Mouse (Mus musculus) hindbrain, embryonic 14.5 days (tissue): ENCODE data around the gene P4hb. TPM values are rescaled to one million over a fixed set of nuclear protein-coding genes. Genes with fewer than 3 reads are reported as not detected.

ENCODE experiments used
- ATAC-seq: fragments of 200-750 bp; cut with Nextera tagmentation; 2 replicates; pipeline ENCODE4 v1.8.0; 2017; ENCODE audit warnings: moderate number of reproducible peaks, mild to moderate bottlenecking, moderate TSS enrichment, moderate library complexity; ENCODE audit not compliant: low FRiP score
- DNase-seq: peaks from one replicate; pipeline ENCODE4 v3.0.0-alpha.2; 2015; ENCODE audit warnings: low spot score
- H3K27ac ChIP-seq: fragments of 300-500 bp; sonication (generic); 2 replicates; pipeline ENCODE4 v1.5.1; 2014; ENCODE audit warnings: mild to moderate bottlenecking, moderate library complexity
- H3K27me3 ChIP-seq: fragments of 300-500 bp; sonication (generic); 2 replicates; pipeline ENCODE4 v1.6.1; 2014; ENCODE audit warnings: mild to moderate bottlenecking, low read length, mixed read lengths; ENCODE audit not compliant: control insufficient read depth, insufficient read depth
- H3K36me3 ChIP-seq: fragments of 300-500 bp; sonication (generic); replicated peaks from 2 replicates; pipeline ENCODE4 v1.6.1; 2014; ENCODE audit not compliant: control insufficient read depth, insufficient read depth
- H3K4me1 ChIP-seq: fragments of 300-500 bp; sonication (generic); replicated peaks from 2 replicates; pipeline ENCODE4 v1.6.1; 2014; ENCODE audit warnings: antibody characterized with exemption, low read length, mixed read lengths; ENCODE audit not compliant: control insufficient read depth, insufficient read depth
- H3K4me2 ChIP-seq: fragments of 300-500 bp; sonication (generic); replicated peaks from 2 replicates; pipeline ENCODE4 v1.6.1; 2014; ENCODE audit warnings: mild to moderate bottlenecking, moderate library complexity
- H3K4me3 ChIP-seq: fragments of 300-500 bp; sonication (generic); replicated peaks from 2 replicates; pipeline ENCODE4 v1.5.1; 2014; ENCODE audit warnings: mild to moderate bottlenecking, low read length
- H3K9ac ChIP-seq: fragments of 300-500 bp; sonication (generic); 2 replicates; pipeline ENCODE4 v1.6.1; 2014
- H3K9me3 ChIP-seq: fragments of 300-500 bp; sonication (generic); 2 replicates; pipeline ENCODE4 v1.6.1; 2016; ENCODE audit warnings: low read length; ENCODE audit not compliant: control insufficient read depth
- WGBS: fragments of 180-500 bp; shearing (Covaris S2); extraction: QIAGEN DNeasy Blood & Tissue Kit; methylation state at CpG from one replicate; pipeline ENCODE4 v1.1.7; 2014; 5-methylcytosine and 5-hydroxymethylcytosine counted together
- polyA plus RNA-seq: library from polyadenylated mRNA; unstranded; fragments of >200 nt; fragmentation: Nextera tagmentation; extraction: Ambion mirVana; gene quantifications from 2 replicates; pipeline ENCODE4 v1.2.1, GENCODE M21; 2014

The P4hb gene
- polyA plus RNA-seq, 1 experiment from 2014 or later = 295 TPM

- H3K4me2 ChIP-seq = no peak overlapping the region
- DNase-seq (no peak), ATAC-seq (no peak)
- H3K9ac ChIP-seq = no peak overlapping the region
- no peaks in the 10 kb centered on the region for H3K27me3 ChIP-seq
- H3K36me3 ChIP-seq = peaks cover 38% of the 10 kb centered on the region
- peaks cover 30% of the 10 kb centered on the region for H3K4me1 ChIP-seq
- H3K9me3 ChIP-seq = no peaks in the 10 kb centered on the region
- H3K27ac ChIP-seq = no peak overlapping the region
- no peak overlapping the region for H3K4me3 ChIP-seq
Observed at GRCm38 (mm10) chr11:120575940-120576339, 2.9 kb upstream of the P4hb start.

- Histone ChIP-seq H3K9ac (no peak overlapping the region), H3K36me3 (peaks cover 47% of the 10 kb centered on the region), H3K27me3 (no peaks in the 10 kb centered on the region), H3K4me1 (peaks cover 25% of the 10 kb centered on the region), H3K4me2 (no peak overlapping the region), H3K4me3 (no peak overlapping the region), H3K27ac (no peak overlapping the region), H3K9me3 (no peaks in the 10 kb centered on the region)
- WGBS = 86% methylated on average over 2 of the region's 2 CpGs
- ATAC-seq (no peak), DNase-seq (no peak)
Observed at GRCm38 (mm10) chr11:120575046-120575445, 2.0 kb upstream of the P4hb start.

GRCm38 (mm10) chr11:120574278-120574600 lies 1.2 kb upstream of the P4hb start:
- H3K4me1 ChIP-seq = peaks cover 22% of the 10 kb centered on the region
- H3K4me2 ChIP-seq = peak overlapping the region; percentile 96
- peak overlapping the region; percentile 63; the same call in 1 of the 2 replicates for H3K4me3 ChIP-seq
- H3K27me3 ChIP-seq = no peaks in the 10 kb centered on the region
- ATAC-seq (no peak), DNase-seq (no peak)
- no peak overlapping the region for H3K27ac ChIP-seq
- H3K9me3 ChIP-seq = no peaks in the 10 kb centered on the region
- peaks cover 48% of the 10 kb centered on the region for H3K36me3 ChIP-seq
- peak overlapping the region; percentile 83 for H3K9ac ChIP-seq
- 40% methylated on average over 5 of the region's 5 CpGs for WGBS

GRCm38 (mm10) chr11:120573585-120574277 lies 678 bp upstream of the P4hb start:
- peak overlapping the region; percentile 96 for H3K4me2 ChIP-seq
- no peak for ATAC-seq
- under 1% methylated on average over 23 of the region's 23 CpGs for WGBS

GRCm38 (mm10) chr11:120572417-120572751 lies 669 bp downstream of the P4hb start:
- H3K27me3 ChIP-seq = no peaks in the 10 kb centered on the region
- no peaks in the 10 kb centered on the region for H3K9me3 ChIP-seq
- no peak; the same call in 1 of the 2 replicates for ATAC-seq
- peak overlapping the region; percentile 87 for H3K27ac ChIP-seq
- DNase-seq = no peak
- peak overlapping the region; percentile 84 for H3K9ac ChIP-seq
- WGBS = under 1% methylated on average over 18 of the region's 24 CpGs
- H3K4me1 ChIP-seq = peaks cover 22% of the 10 kb centered on the region
- peak overlapping the region; percentile 73 for H3K4me2 ChIP-seq
- H3K4me3 ChIP-seq = peak overlapping the region; percentile 63
- H3K36me3 ChIP-seq = peaks cover 47% of the 10 kb centered on the region

More at GRCm38 (mm10) chr11:120573585-120574277, 678 bp upstream of the P4hb start:
- Histone ChIP-seq H3K27ac (peak overlapping the region; percentile 87), H3K9ac (peak overlapping the region; percentile 83), H3K9me3 (no peaks in the 10 kb centered on the region), H3K36me3 (peaks cover 47% of the 10 kb centered on the region), H3K27me3 (no peaks in the 10 kb centered on the region), H3K4me1 (peaks cover 22% of the 10 kb centered on the region), H3K4me3 (peak overlapping the region; percentile 63)
- DNase-seq = no peak

GRCm38 (mm10) chr11:120571754-120572416 lies 1.2 kb downstream of the P4hb start:
- H3K9me3 ChIP-seq = no peaks in the 10 kb centered on the region
- peak overlapping the region; percentile 73 for H3K4me2 ChIP-seq
- peaks cover 47% of the 10 kb centered on the region for H3K36me3 ChIP-seq
- no peak for DNase-seq
- peaks cover 22% of the 10 kb centered on the region for H3K4me1 ChIP-seq
- H3K27ac ChIP-seq = peak overlapping the region; percentile 87
- WGBS = 15% methylated on average over 11 of the region's 11 CpGs
- no peaks in the 10 kb centered on the region for H3K27me3 ChIP-seq
- no peak for ATAC-seq
- H3K9ac ChIP-seq = peak overlapping the region; percentile 84
- peak overlapping the region; percentile 63 for H3K4me3 ChIP-seq

- no peaks in the 10 kb centered on the region for H3K27me3 ChIP-seq
- H3K4me3 ChIP-seq = no peak overlapping the region
- H3K4me1 ChIP-seq = peaks cover 22% of the 10 kb centered on the region
- no peak overlapping the region for H3K27ac ChIP-seq
- H3K36me3 ChIP-seq = peaks cover 53% of the 10 kb centered on the region
- ATAC-seq = no peak
- no peaks in the 10 kb centered on the region for H3K9me3 ChIP-seq
- H3K4me2 ChIP-seq = peak overlapping the region; percentile 73
- no peak for DNase-seq
- H3K9ac ChIP-seq = no peak overlapping the region
- WGBS = 82% methylated on average over 3 of the region's 3 CpGs
Observed at GRCm38 (mm10) chr11:120571122-120571521, 1.9 kb downstream of the P4hb start.

- DNase-seq = no peak
- H3K4me2 ChIP-seq = no peak overlapping the region
Observed at GRCm38 (mm10) chr11:120568324-120568723, 4.7 kb downstream of the P4hb start.

GRCm38 (mm10) chr11:120565114-120565513 lies 7.9 kb downstream of the P4hb start:
- Histone ChIP-seq H3K36me3 (peaks cover 99% of the 10 kb centered on the region), H3K9ac (no peak overlapping the region), H3K27me3 (no peaks in the 10 kb centered on the region), H3K9me3 (no peaks in the 10 kb centered on the region), H3K27ac (no peak overlapping the region), H3K4me1 (no peaks in the 10 kb centered on the region), H3K4me3 (no peak overlapping the region), H3K4me2 (no peak overlapping the region)
- DNase-seq = no peak
- ATAC-seq = no peak
- 88% methylated on average over 9 of the region's 9 CpGs for WGBS

More at GRCm38 (mm10) chr11:120568324-120568723, 4.7 kb downstream of the P4hb start:
- ATAC-seq = no peak
- no peaks in the 10 kb centered on the region for H3K9me3 ChIP-seq
- WGBS = 98% methylated on average over 6 of the region's 6 CpGs
- peaks cover 81% of the 10 kb centered on the region for H3K36me3 ChIP-seq
- H3K4me3 ChIP-seq = no peak overlapping the region
- no peak overlapping the region for H3K9ac ChIP-seq
- no peak overlapping the region for H3K27ac ChIP-seq
- H3K4me1 ChIP-seq = peaks cover 12% of the 10 kb centered on the region
- H3K27me3 ChIP-seq = no peaks in the 10 kb centered on the region
